Mouse (Mus musculus) left cerebral cortex, postnatal 14 days (tissue): Measurements from ENCODE around the gene Tert. TPM values are rescaled to one million over a fixed set of nuclear protein-coding genes. Genes with fewer than 3 reads are reported as not detected.

Experiments
- DNase-seq, 2 experiments: peaks; one replicate each; pipeline ENCODE4 v3.0.0; 2021 to 2022; ENCODE audit warnings: low spot score in 2 of 2, mixed read lengths in 1 of 2
- intact Hi-C: fragments of 180-260 bp; cut with DNase I; formaldehyde crosslinking; loops from one replicate; pipeline ENCODE4 v1.15.1; 2025
- total RNA-seq, 2 experiments: library from RNA; stranded (reverse); gene quantifications; 2 replicates each; pipeline ENCODE4 v1.2.3; 2021

Tert gene
- total RNA-seq, 2 experiments from 2014 or later = 2.3 to 2.9 TPM

DNA sequence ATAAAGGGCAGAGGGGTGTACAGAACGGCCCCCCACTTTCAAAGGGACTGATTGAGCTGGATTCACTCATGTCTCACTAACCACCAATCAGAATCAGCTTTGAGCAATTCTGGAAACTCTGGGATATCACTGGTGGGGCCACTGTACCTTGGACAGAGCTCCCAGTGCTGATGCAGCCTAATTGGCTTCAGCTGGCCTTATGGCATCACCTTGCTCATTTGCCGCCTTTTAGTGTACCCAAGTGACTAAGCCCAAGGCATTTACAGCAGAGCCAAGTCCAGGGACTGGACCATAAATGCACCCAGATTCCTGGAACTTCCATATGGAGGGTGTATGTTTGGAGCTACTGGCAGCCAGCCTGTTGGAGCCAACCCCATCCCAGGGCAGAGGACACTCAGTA lies 32.2 kb downstream of the Tert start:
- no peak for DNase-seq
- intact Hi-C loops = no loop called here

DNA sequence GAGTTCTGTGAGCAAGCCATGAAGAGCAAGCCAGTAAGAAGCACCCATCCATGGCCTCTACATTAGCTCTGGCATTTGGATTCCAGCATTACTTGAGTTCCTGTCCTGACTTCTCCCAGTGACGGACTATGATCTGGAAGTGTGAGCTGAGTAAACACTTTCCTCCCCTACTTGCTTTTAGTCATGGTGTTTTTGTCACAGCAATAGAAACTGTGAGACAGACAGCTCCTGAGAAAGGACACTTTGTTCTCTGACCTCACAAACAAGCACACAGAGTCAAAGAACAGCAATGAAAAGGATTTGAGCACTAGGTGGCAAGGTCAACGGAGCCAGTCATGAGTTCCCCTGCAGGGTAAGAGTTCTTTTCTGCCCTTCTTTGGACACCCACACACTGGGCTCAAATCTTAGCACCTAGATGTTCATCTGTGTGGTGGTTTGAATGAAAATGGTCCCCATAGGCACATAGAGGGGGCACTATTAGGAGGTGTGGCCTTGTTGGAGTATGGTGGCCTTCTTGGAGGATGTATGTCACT lies 33.5 kb downstream of the Tert start:
- intact Hi-C loops = no loop called here
- DNase-seq = no peak

DNA sequence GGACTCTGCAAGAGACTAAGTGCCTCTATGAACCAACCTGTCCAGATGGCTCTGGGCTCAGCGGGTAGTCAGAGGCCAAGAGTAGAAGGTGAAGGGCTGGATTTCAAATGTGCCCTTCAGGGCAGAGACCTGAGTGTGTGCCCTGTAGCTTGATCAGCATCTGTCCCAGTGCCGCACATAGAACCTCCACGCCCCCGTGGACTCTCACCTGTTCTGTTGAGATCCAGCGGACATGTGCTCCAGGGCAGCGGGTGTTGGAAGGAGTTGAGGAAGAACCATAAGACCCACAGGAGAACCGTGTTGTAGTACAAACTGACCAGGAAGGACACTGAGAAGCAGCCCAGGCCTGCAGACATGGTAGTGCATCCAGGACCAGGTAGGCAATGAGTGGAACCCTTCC lies 48.5 kb downstream of the Tert start:
- DNase-seq = no peak
- intact Hi-C loops = no loop called here

DNA sequence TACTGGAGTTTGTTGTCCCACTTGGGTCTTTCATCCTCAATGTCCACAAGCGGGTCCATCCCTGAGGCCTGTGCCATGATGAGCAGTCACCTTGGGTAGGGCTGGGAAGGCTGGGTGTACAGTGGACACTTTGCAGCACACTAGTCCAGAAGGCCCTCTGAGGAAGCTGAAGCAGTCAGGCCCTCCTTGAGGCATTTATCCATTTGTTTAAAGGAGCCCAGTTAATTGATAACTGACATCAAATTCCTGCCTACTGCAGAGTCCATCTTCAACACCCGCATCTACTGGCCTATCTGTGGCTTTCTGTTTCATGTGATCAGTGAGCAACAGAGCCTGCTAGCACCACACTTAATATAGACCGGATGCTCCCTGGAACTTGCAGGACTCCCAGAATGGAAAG lies 51.1 kb downstream of the Tert start, which contains the start of gene Slc6a18:
Slc6a18 (minus strand) TSS at position 171 of the 400 bp plus-strand sequence.
- intact Hi-C loops = no loop called here
- no peak for DNase-seq

DNA sequence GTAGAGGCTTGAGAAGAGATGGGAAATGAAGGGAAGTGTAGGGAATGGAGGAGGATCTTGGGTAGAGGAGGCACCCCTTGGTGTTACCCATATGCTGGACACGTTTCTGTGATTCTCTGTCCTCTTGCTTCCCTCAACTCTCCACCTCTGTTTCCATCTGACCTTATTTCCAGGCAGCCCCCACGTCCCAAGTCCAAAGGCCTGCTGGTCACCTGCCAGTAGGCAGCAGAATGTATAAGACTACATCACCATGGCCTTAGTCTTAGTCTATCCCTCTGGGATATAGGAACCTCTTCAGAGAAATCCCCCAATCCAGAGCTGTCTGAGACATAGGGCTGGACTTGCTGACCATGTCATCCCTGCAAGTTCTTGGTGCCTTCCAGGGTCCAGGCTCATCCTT lies 52.6 kb downstream of the Tert start:
- intact Hi-C loops = no loop called here
- no peak for DNase-seq

DNA sequence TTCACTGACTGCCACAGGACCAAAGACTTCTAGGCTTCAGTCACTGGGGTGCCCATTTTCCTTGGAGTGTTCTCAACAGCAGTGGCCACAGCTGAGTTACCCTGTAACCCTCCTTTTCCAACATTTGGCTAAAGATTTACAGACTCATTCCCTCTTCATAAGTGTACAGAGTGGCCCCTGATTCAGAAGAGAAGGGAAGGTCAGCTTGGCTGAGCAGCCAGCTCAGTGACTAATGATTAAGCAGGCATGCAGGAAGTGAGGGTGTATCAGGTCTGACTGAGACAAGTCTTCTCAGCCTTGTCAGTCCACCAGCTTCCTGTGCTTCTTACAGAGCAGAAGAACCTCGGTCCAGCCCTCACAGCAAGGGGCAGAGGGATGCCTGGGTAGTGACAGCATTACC lies 53.7 kb downstream of the Tert start:
- DNase-seq = no peak
- intact Hi-C loops = no loop called here

DNA sequence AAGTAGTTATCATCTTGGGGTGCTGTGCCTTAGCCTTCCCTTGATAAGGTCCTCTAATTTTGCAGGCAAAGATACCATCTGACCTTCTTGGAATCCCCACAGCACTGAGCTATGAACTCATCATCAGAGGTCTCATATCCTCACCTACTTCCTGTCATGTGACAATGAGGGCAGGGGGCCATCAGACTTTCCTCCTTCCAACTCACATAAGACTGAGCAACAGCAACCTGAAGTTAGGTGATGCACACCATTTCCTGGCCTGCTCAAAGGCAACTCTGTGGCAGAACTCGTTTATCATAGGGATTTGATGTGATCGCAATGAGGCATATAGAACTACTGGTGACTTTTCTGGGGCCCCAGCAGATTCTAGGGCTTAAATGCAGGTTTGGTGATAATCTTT lies 55.5 kb downstream of the Tert start:
- intact Hi-C loops = no loop called here
- DNase-seq = no peak

DNA sequence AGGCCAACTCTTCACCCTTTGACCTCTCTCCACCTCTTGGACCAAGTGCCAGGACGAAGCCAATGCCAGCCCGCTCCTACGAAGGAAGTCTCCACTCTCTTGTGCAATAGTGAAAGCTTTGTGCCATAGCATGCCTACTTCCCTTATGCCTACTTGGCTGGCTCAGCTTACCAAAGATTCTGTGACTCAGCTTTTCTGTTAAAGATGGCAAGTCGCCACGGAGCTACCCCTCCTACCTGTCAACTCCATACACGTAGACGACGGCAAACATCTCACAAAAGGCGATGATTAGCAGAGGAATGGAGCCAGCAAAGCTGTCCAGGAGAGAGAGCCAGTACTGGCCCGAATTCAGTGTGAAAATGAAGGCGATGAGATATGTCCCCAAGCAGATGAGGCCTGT lies 57.0 kb downstream of the Tert start:
- DNase-seq = peak; percentile 15 to 41
- intact Hi-C loops = no loop called here

DNA sequence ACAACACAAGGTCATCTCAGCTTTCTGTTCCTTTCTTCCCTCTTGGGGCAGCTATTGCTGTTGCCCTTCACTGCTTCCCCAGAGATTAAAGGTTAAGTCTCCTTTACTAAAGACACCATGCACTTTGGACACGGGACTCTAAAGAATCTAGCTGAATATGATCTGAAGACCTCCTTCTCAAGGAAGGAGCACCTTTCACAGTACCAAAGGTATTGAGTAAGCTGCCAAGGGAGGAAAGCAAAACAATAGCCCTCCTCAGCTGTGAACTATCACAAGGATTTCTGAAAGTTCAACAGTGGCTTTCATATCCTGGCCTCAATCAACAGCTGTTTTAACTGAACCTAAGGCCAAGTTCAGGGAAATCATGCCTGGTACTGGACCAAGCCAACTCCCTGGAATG lies 57.7 kb downstream of the Tert start:
- intact Hi-C loops = no loop called here

GRCm38 (mm10) chr13:73685502-73685901 lies 58.8 kb downstream of the Tert start:
- intact Hi-C loops = no loop called here
- DNase-seq = no peak

More for the DNA sequence above, 57.7 kb downstream of the Tert start:
- DNase-seq = no peak

DNA sequence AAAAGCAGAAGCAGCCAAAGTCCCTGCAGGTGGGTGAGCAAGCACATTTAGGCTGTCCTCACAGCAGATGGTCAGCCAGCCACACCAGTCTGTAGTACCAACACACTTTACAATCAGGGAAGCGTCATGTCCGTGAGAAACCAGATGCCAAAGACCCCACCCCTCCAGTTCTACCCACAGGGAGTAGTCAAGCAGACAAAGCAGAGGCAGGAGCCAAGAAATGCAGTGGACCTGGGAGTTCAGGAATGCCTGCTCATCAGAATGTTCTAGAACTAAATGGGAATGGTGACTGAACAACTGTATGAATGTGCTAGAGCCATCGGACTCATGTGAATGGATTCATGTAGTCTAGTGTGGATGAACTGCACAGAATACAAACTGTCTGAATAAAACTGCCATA lies 60.9 kb downstream of the Tert start:
- intact Hi-C loops = no loop called here
- no peak for DNase-seq

DNA sequence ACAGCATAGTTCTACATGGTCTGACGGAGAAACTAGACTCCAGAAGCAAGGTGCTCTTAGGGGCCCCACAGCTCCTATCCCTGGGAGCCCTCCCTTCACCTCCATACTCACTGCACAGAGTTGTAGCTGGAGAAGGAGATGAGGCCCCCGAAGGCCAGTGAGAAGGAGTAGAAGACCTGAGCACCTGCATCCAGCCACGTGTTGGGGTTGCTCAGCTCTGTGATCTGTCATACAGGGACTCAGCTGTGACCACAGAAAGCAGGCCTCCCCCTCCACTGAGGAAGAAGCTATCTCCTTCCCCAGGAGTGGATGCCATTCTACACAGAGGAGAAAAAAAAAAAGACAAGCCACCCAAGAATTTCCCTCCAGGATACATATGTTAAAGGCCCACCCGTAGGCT lies 62.2 kb downstream of the Tert start:
- no peak for DNase-seq
- intact Hi-C loops = no loop called here

- intact Hi-C loops = loop anchor here (2.0 to 10.0 kb wide), 2 partner anchors 46 to 178 kb away; no protein-coding TSS in a partner anchor
- DNase-seq = peak; percentile 53
Observed at GRCm38 (mm10) chr13:73692249-73692868, 65.6 kb downstream of the Tert start.

GRCm38 (mm10) chr13:73693333-73693732 lies 66.6 kb downstream of the Tert start:
- intact Hi-C loops = loop anchor here (2.0 to 10.0 kb wide), 2 partner anchors 47 to 179 kb away; no protein-coding TSS in a partner anchor
- no peak for DNase-seq

DNA sequence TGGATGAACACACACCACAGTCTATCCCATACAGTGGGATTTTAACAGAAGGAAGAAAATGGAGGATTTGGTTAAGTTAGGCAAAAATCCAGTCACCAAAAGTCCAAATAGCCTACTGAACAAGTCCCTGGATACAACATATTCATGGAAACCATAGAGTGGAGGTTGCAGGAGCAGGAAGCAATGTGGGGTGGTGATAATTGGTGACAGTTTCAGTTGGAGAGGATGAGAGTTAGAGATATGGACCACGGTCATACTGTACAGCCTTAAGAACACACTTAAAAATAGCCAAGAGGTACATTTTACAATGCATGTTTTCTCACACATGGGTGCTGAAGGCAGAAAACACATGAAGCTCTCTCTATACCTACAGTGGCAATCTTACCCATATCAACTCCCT lies 68.3 kb downstream of the Tert start:
- intact Hi-C loops = loop anchor here (10.0 kb wide), 1 partner anchor 180 kb away; no protein-coding TSS in a partner anchor
- DNase-seq = no peak

DNA sequence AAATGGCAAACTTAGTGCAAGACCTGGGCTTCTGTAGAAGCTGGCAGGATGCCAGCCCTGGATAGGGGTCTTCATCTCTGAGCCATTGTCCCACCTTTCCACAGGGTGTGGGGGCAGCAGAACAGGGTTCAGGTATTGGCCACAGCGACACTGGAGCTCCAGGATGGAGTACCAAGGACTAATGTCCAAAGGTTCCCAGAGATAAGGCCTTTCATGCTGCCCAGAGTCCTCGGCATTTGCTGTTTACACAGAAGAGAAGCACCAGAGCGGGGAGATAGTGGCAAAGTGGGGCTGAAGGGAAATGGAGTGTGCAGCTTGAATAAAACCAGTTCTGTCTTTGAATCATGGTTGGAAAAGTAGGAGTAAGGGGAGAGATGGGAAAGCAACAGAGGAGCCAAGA lies 69.8 kb downstream of the Tert start:
- no peak for DNase-seq
- intact Hi-C loops = loop anchor here (10.0 kb wide), 1 partner anchor 182 kb away; no protein-coding TSS in a partner anchor

Other genes starting within 250 kb of the Tert start
- gene Lpcat1, start 159.7 kb upstream of the Tert start, total RNA-seq = 10 to 100 TPM; 48.8 to 53.3 TPM
- under 1 TPM in 1 of 2 experiments, not detected in 1; 0.25 TPM for gene Slc6a3, start 90.2 kb upstream of the Tert start, total RNA-seq
- 100 to 1,000 TPM; 121 to 131 TPM for gene Clptm1l, start 22.9 kb upstream of the Tert start, total RNA-seq
- gene Slc6a18, start 51.1 kb downstream of the Tert start, total RNA-seq = not detected
- under 1 TPM in 1 of 2 experiments, not detected in 1; 0.09 TPM for gene Slc6a19, start 78.0 kb downstream of the Tert start, total RNA-seq
- gene Slc12a7, start 106.2 kb downstream of the Tert start, total RNA-seq = 1 to 10 TPM; 4.9 to 5.4 TPM
- gene Nkd2, start 220.7 kb downstream of the Tert start, total RNA-seq = 1 to 10 TPM; 3.7 to 4.9 TPM